Mouse (Mus musculus): Measurements from ENCODE around the gene Gchfr.

Gchfr gene

GRCm38 (mm10) chr2:119173991-119174651 is 6.5 kb downstream of the Gchfr start, which contains the start of gene Gm14137:
Gene Gm14137 (plus strand): TSS chr2:119174509.
- DNase-seq (ENCODE audit: low read depth, low spot score): no peak

DNA sequence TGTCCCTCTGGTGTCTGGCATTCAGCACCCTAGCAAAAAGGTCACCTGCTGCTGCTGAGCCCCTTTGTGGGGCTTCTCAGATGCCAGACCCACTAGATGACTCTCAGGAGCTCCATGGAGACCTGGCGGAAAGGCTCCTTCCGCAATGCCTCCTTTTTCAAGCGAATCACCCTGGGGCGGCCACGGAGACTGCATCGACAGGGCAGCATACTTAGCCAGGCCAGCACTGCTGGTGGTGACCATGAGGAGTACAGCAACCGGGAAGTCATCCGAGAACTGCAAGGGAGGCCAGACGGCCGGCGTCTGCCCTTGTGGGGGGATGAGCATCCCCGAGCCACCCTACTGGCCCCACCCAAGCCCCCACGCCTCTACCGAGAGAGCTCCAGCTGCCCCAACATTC is 7.3 kb downstream of the Gchfr start:
- DNase-seq (ENCODE audit: low read depth, low spot score): no peak

GRCm38 (mm10) chr2:119175614-119176013 is 8.0 kb downstream of the Gchfr start:
- DNase-seq (ENCODE audit: low read depth, low spot score): no peak

DNA sequence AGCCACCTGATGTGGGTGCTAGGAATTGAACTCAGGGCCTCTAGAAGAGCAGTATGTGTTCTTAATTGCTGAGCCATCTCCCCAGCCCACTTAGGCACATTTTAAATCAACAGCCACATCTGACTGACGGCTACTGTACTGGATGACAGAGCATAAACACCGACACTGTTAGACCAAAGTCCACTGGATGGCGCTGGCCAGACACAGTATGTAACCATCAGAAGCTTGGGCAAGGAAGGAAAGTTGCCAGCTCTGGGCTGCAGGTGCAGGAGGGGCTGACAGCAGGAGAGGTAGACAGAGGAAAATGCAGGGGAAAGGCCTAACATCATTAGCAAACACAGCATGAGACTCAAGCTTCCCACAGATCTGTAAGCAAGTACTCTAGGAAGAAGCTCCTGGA is 9.2 kb downstream of the Gchfr start:
- DNase-seq (ENCODE audit: low read depth, low spot score): peak; percentile 49

GRCm38 (mm10) chr2:119177384-119177939 is 9.9 kb downstream of the Gchfr start:
- DNase-seq (ENCODE audit: low read depth, low spot score): no peak

DNA sequence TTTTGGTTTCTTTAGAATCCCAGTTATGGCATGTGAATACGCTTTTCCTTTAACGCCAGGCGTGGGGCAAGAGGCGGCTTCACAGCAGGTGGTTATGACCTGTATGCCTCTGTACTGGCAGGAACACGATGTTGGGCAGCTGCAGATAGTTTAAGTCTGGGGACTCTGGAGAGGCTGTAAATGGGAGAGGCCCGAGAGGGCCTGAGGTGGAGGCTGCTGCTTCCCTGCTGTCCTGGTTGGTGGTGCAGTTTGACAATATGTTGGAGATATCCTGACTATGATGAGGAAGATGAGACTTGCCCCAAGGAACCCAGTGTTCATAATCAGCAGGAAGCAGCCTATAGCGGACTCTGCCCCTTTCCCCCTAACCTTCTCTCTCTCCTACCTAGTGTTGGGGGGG is 15.3 kb downstream of the Gchfr start:
- no peak for DNase-seq (ENCODE audit: low read depth, low spot score)

DNA sequence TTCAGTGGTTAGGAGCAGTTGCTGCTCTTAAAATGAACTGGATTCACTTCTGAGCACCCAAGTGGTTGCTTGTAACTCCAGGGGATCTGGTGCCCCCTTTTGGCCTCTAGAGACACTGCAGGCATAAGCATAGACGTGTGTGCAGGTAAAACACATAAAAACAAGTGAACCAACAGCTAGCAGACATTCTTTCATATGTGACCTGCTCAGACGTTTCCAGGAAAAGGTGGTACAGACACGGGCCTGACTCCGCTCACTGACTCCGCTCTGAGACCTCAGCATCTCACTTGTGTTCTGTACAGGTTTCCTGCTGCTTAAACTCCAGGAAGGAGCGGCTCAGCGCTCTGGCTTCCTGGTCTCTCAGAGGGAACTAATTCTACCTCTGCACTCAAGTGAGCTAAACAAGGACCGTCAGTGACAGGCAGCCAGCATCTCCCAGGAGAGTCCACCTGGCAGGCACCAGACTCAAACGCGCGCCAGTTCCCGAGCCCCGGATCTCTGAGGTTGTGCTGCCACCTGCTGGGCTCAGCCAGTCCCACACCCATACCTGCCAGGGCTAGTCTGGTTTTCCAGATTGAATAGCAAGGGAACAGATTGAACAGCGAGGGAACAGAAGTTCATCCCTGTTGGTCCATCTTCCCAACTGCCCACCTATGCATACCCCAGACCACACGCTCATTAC is 21.6 kb downstream of the Gchfr start:
- peak; percentile 85 for DNase-seq (ENCODE audit: low read depth, low spot score)

GRCm38 (mm10) chr2:119190969-119191368 is 23.4 kb downstream of the Gchfr start:
- DNase-seq (ENCODE audit: low read depth, low spot score): no peak

DNA sequence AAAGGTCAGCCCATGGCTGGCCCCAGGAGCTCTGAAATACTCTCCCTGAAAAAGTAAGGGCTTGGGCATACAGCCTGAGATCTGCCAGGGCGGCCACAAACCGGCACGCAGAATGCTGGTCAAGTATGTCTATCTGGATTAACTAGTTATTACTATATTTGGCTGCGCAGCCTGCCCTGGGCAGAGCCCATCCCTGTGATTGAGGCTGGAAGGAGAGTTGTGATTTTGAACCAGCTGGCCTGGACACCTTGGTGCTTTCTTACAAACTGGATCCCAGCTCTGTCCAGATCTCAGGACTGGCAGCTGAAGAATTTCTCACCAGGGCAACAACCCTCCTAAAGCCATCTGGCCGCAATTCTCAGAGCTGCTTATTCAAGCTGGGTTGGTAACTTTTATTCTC is 26.6 kb downstream of the Gchfr start:
- DNase-seq (ENCODE audit: low read depth, low spot score): no peak

DNA sequence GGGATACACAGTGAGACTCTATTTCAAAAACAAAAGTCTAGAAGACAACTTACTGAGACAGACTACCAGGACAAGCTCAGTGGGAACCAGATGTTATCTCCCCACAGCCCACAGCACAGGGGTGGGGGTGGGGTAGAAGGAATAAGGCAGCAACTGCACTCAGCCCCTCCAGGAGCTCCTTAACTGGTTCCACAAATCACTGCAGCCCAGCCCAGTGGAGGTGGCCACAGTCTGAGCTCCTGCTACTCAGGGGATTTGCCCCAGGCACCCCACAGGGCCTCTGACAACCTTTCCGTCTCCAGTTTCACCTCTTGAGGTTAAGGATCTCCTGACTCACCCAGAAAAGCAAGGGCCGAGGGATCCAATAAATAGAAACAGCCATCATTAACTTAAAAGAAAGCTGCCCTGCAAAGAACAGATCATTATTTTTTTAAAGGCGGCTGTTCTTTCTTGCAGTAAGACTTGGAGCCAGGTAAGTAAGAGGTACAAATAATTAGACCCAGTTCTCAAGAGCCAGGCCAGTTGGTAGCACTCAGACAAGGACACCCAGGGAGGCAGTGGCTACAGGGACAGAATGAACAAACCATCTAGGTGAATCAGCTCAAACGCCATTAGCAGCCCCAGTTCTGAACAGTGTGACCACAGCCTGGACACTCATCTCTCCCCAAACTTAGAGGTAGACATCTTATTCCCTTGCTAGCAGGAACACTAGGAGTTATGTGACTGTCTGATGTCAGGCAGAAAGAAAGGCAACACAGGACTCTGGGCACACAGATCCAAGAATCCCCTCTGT is 28.9 kb downstream of the Gchfr start:
- no peak for DNase-seq (ENCODE audit: low read depth, low spot score)

DNA sequence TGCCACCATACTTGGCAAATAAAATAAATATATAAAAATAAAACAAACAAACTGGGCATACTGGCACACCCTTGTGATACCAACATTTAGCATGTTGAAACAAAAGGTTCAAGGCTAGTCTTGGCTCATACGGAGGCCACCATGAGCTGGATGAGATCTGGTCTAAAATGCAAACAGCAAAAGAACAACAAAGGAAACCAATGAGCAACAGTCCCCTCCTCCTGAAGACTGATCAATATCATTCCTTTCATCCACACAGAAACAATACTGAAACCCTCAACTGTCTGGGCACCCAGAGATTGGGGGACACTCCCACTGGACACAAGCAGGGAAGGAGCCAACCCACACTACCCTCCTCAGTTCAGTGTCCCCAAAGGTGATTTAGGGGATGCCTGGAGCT is 29.9 kb downstream of the Gchfr start:
- no peak for DNase-seq (ENCODE audit: low read depth, low spot score)

DNA sequence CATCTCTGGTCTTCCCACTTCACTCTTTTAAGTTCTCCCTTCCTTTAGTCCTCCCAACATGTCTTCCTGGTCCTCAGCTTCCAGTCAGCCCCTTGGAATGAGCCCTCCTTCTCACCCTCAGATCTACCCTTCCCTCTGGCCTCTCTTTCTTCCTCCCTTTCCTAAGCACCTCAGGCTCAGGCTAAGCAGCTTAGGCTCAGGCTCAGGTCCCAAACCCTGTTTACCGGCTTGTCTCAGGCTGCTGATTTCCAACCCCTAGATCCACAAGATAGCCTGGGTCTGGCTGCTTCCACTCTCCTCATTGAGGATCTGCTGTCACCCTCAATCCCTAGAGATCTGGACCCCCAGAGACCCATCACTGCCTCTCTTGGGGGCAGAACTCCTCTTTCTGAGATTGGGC is 30.5 kb downstream of the Gchfr start:
- DNase-seq (ENCODE audit: low read depth, low spot score): no peak

DNA sequence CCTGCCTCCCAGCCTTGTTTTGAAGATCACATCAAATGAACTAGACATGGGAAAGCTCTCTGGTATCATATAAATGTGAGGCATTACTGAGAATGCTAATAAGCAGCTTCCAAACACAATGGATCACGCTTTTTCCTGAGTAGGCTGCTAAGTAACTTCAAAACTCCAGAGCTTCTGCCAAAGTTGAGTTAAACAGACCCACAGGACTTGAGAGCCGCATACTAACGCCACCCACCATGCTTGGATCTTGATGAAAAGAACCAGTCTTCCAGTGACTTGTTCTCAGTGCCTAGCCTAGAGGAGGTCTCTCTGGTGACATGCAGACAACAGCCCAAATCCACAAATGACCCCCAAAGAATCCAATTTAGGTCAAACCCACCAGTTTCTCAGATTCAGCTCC is 31.4 kb downstream of the Gchfr start:
- no peak for DNase-seq (ENCODE audit: low read depth, low spot score)

- no peak for DNase-seq (ENCODE audit: low read depth, low spot score)
These were observed 35.4 kb downstream of the Gchfr start for GRCm38 (mm10) chr2:119202914-119203453.

GRCm38 (mm10) chr2:119203871-119204460 is 36.4 kb downstream of the Gchfr start:
- DNase-seq (ENCODE audit: low read depth, low spot score): peak; percentile 33

DNA sequence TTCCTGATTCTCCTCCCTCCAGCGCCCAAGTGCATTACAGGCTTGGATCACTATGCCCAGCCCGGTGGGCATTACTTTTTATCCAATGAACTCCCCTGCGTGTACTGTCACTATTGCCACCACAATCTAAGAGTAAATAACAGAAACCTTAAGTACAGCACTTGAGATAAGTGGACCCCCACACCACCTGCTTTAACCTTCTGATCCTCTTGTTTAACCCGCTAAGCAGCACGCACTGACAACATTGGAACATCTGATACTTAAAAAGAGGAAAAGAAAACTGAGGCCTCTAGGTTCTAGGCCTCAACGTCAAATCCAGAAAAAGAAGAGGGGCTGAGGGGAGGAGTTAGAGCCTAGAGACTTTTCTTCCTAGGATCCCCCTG is 40.4 kb downstream of the Gchfr start:
- no peak for DNase-seq (ENCODE audit: low read depth, low spot score)

GRCm38 (mm10) chr2:119208344-119209175 is 41.0 kb downstream of the Gchfr start, which contains the start of the genes Zfyve19 and Dnajc17:
Gene Zfyve19 (plus strand): TSS chr2:119208617.
Gene Dnajc17 (minus strand): TSS chr2:119208795.
- peak; percentile 98 for DNase-seq (ENCODE audit: low read depth, low spot score)

GRCm38 (mm10) chr2:119209176-119209507 is 41.6 kb downstream of the Gchfr start:
- DNase-seq (ENCODE audit: low read depth, low spot score): no peak

Measured in R1 (cell line).